Mouse (Mus musculus): ENCODE measurements around the gene Ftsj3. TPM values are rescaled to one million over a fixed set of nuclear protein-coding genes. Genes with fewer than 3 reads are reported as not detected.
A peak's percentile ranks its signal among the peaks of the same experiment; 100 is the strongest.
"Not testable (repeated sequence)": the region's sequence is repeated elsewhere in the genome, so short reads cannot be mapped to it uniquely, and the experiment has no call there.

The Ftsj3 gene
- polyA plus RNA-seq, 1 experiment from 2014 or later, result 19.0 TPM

GRCm38 (mm10) chr11:106254767-106255166 lies 1.1 kb downstream of the Ftsj3 start:
- ATAC-seq (no peak), DNase-seq (ENCODE audit: low spot score) (no peak)
- WGBS, result 17% methylated on average over 2 of the region's 2 CpGs
- Histone ChIP-seq H3K27me3 (replicated peaks; ENCODE audit: insufficient read depth, low read length) (no peaks in the 10 kb centered on the region), H3K4me3 (ENCODE audit: low read depth, low read length) (peak overlapping the region; percentile 70), H3K9ac (replicated peaks; ENCODE audit: low read depth) (peak overlapping the region; percentile 59), H3K36me3 (ENCODE audit: insufficient read depth, low read length) (peaks cover 15% of the 10 kb centered on the region; the same call in 1 of the 2 replicates), H3K4me2 (replicated peaks; ENCODE audit: low read depth, low read length) (peak overlapping the region; percentile 94), H3K4me1 (ENCODE audit: insufficient read depth, low read depth, low read length) (peaks cover 11% of the 10 kb centered on the region; the same call in 1 of the 2 replicates), H3K27ac (ENCODE audit: low read length) (peak overlapping the region; percentile 69; the same call in 1 of the 2 replicates), H3K9me3 (ENCODE audit: low read length) (no peaks in the 10 kb centered on the region)
- TF ChIP-seq CTCF (IDR thresholded peaks at IDR 0.05) (no peak), EP300 (IDR thresholded peaks at IDR 0.05) (no peak)

GRCm38 (mm10) chr11:106249326-106249725 lies 6.6 kb downstream of the Ftsj3 start:
- WGBS, result 77% methylated on average over 7 of the region's 7 CpGs
- TF ChIP-seq EP300 (IDR thresholded peaks at IDR 0.05), result no peak
- no peak for TF ChIP-seq CTCF (IDR thresholded peaks at IDR 0.05)
- H3K9ac ChIP-seq (replicated peaks; ENCODE audit: low read depth), result no peak overlapping the region
- no peaks in the 10 kb centered on the region for H3K27me3 ChIP-seq (replicated peaks; ENCODE audit: insufficient read depth, low read length)
- H3K4me2 ChIP-seq (replicated peaks; ENCODE audit: low read depth, low read length), result no peak overlapping the region
- H3K36me3 ChIP-seq (ENCODE audit: insufficient read depth, low read length), result peaks cover 63% of the 10 kb centered on the region; the same call in 1 of the 2 replicates
- no peak overlapping the region for H3K4me3 ChIP-seq (ENCODE audit: low read depth, low read length)
- no peaks in the 10 kb centered on the region for H3K9me3 ChIP-seq (ENCODE audit: low read length)
- no peaks in the 10 kb centered on the region for H3K4me1 ChIP-seq (ENCODE audit: insufficient read depth, low read depth, low read length)
- no peak overlapping the region for H3K27ac ChIP-seq (ENCODE audit: low read length)
- no peak for ATAC-seq
- DNase-seq (ENCODE audit: low spot score), result no peak

GRCm38 (mm10) chr11:106246834-106247233 lies 9.0 kb downstream of the Ftsj3 start:
- DNase-seq (ENCODE audit: low spot score) (no peak), ATAC-seq (no peak)
- Histone ChIP-seq H3K4me1 (ENCODE audit: insufficient read depth, low read depth, low read length) (no peaks in the 10 kb centered on the region), H3K9ac (replicated peaks; ENCODE audit: low read depth) (no peak overlapping the region), H3K4me3 (ENCODE audit: low read depth, low read length) (no peak overlapping the region), H3K4me2 (replicated peaks; ENCODE audit: low read depth, low read length) (no peak overlapping the region), H3K9me3 (ENCODE audit: low read length) (no peaks in the 10 kb centered on the region), H3K27me3 (replicated peaks; ENCODE audit: insufficient read depth, low read length) (no peaks in the 10 kb centered on the region), H3K27ac (ENCODE audit: low read length) (no peak overlapping the region), H3K36me3 (ENCODE audit: insufficient read depth, low read length) (peaks cover 70% of the 10 kb centered on the region; the same call in 1 of the 2 replicates)
- 95% methylated on average over 1 of the region's 1 CpGs for WGBS
- TF ChIP-seq CTCF (IDR thresholded peaks at IDR 0.05), result peak; percentile 56
- TF ChIP-seq EP300 (IDR thresholded peaks at IDR 0.05), result no peak

GRCm38 (mm10) chr11:106233978-106234377 lies 21.9 kb downstream of the Ftsj3 start:
- H3K4me1 ChIP-seq (ENCODE audit: insufficient read depth, low read depth, low read length); H3K4me3 ChIP-seq (ENCODE audit: low read depth, low read length); H3K4me2 ChIP-seq (replicated peaks; ENCODE audit: low read depth, low read length); H3K9ac ChIP-seq (replicated peaks; ENCODE audit: low read depth); H3K27me3 ChIP-seq (replicated peaks; ENCODE audit: insufficient read depth, low read length); H3K27ac ChIP-seq (ENCODE audit: low read length); H3K9me3 ChIP-seq (ENCODE audit: low read length); DNase-seq (ENCODE audit: low spot score); ATAC-seq: not testable (repeated sequence)
- peak; percentile 42 for TF ChIP-seq CTCF (IDR thresholded peaks at IDR 0.05)
- H3K36me3 ChIP-seq (ENCODE audit: insufficient read depth, low read length), result peaks cover 26% of the 10 kb centered on the region
- WGBS, result 75% methylated on average over 8 of the region's 8 CpGs

- 72% methylated on average over 3 of the region's 3 CpGs for WGBS
Observed at GRCm38 (mm10) chr11:106220603-106221002, 35.3 kb downstream of the Ftsj3 start.

GRCm38 (mm10) chr11:106216730-106217490 lies 39.0 kb downstream of the Ftsj3 start, which contains the start of gene Ddx42:
TSS of gene Ddx42 (plus strand) at chr11:106216926.
- H3K4me1 ChIP-seq (ENCODE audit: insufficient read depth, low read depth, low read length), result peaks cover 10% of the 10 kb centered on the region; the same call in 1 of the 2 replicates
- peak; percentile 91 for ATAC-seq
- peak within 1 kb of the TSS; percentile 97 for H3K9ac ChIP-seq (replicated peaks; ENCODE audit: low read depth)
- peak; percentile 98 for DNase-seq (ENCODE audit: low spot score)
- H3K4me3 ChIP-seq (ENCODE audit: low read depth, low read length), result peak within 1 kb of the TSS; percentile 99
- TF ChIP-seq EP300 (IDR thresholded peaks at IDR 0.05) (peak; percentile 88), CTCF (IDR thresholded peaks at IDR 0.05) (no peak)
- under 1% methylated on average over 64 of the region's 70 CpGs for WGBS
- no peaks in the 10 kb centered on the region for H3K36me3 ChIP-seq (ENCODE audit: insufficient read depth, low read length)
- peak within 1 kb of the TSS; percentile 96 for H3K27ac ChIP-seq (ENCODE audit: low read length)
- H3K4me2 ChIP-seq (replicated peaks; ENCODE audit: low read depth, low read length), result peak within 1 kb of the TSS; percentile 69
- H3K9me3 ChIP-seq (ENCODE audit: low read length), result no peaks in the 10 kb centered on the region
- no peaks in the 10 kb centered on the region for H3K27me3 ChIP-seq (replicated peaks; ENCODE audit: insufficient read depth, low read length)

More at GRCm38 (mm10) chr11:106220603-106221002, 35.3 kb downstream of the Ftsj3 start:
- Histone ChIP-seq H3K27ac (ENCODE audit: low read length) (no peak overlapping the region), H3K36me3 (ENCODE audit: insufficient read depth, low read length) (no peaks in the 10 kb centered on the region; the same call in 1 of the 2 replicates), H3K4me1 (ENCODE audit: insufficient read depth, low read depth, low read length) (peaks cover 6% of the 10 kb centered on the region; the same call in 1 of the 2 replicates), H3K27me3 (replicated peaks; ENCODE audit: insufficient read depth, low read length) (no peaks in the 10 kb centered on the region), H3K9ac (replicated peaks; ENCODE audit: low read depth) (no peak overlapping the region), H3K4me2 (replicated peaks; ENCODE audit: low read depth, low read length) (no peak overlapping the region), H3K9me3 (ENCODE audit: low read length) (no peaks in the 10 kb centered on the region), H3K4me3 (ENCODE audit: low read depth, low read length) (no peak overlapping the region)
- DNase-seq (ENCODE audit: low spot score) (no peak), ATAC-seq (no peak)
- TF ChIP-seq EP300 (IDR thresholded peaks at IDR 0.05), result no peak
- no peak for TF ChIP-seq CTCF (IDR thresholded peaks at IDR 0.05)

Measured in lung, postnatal 0 days (tissue).